Mouse (Mus musculus): ENCODE measurements around the gene Fut2.
"Not testable (repeated sequence)": the region's sequence is repeated elsewhere in the genome, so short reads cannot be mapped to it uniquely, and the experiment has no call there.

Gene Fut2

DNA sequence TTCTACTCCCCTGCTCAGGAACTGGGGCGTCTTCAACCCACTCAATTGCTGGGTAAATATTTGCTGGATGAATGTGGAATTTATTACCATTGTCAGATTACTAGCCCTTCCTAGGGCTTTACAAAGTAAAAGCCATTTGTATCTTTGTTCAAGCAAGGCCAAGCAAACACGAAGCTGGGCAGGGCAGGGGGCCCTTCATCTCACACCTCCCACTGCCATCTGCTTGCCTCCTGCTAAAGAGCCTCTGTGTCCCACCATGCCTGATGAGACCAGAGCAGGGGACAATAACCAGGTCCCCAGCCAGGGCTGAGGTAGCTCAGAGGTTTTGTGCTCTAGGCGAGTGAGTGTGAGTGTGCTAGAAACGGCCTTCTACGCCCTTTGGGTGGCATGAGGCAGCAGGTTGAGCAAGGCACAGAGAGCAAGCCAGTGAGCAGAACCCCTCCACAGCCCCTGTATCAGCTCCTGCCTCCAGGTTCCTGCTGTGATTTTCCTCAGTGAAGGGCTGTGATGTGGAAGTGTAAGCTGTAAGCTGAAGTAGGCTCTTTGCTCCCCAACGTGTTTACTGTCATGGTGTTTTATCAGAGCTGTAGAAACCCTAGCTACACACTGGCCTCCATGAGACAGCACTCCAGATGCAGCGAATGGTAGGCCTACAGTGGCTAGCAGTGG is 11.6 kb upstream of the Fut2 start:
- in situ Hi-C loops (cut with MboI, MseI): no loop called here

DNA sequence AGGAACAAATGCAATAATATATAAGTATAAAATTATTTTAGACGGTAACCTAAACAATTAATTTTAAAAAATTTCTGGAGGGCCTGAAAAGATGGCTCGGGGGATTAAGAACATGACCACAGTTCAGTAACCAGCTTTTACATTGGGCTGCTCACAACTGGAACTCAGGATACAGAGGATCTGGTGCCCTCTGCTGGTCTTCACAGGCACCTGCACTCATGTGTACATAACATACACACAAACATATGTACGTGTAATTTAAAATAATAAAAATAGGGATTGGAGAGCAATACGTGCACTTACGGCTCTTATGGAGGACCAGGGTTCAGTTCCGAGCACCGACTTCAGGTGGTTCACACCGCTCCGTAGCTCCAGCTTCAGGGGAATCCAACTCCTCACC is 2.7 kb upstream of the Fut2 start:
- in situ Hi-C loops (cut with MboI, MseI): no loop called here

- in situ Hi-C loops (cut with MboI, MseI): no loop called here
Measured at GRCm38 (mm10) chr7:45667761-45668160, 1.6 kb upstream of the Fut2 start.

- in situ Hi-C loops (cut with MboI, MseI): no loop called here
Measured at GRCm38 (mm10) chr7:45665303-45666138, 673 bp downstream of the Fut2 start.

DNA sequence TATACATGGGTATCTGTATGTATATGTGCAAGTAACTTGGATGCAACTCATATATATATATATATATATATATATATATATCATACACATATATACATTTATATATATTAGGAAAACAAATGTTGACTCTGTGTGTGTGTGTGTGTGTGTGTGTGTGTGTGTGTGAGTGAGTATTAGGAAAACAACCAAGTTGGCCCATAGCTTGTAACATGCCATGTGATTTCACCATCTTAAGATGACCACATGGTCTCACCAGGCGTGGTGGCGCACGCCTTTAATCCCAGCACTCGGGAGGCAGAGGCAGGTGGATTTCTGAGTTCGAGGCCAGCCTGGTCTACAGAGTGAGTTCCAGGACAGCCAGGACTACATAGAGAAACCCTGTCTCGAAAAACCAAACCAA is 4.5 kb downstream of the Fut2 start:
- in situ Hi-C loops (cut with MboI, MseI): not testable (repeated sequence)

GRCm38 (mm10) chr7:45660746-45661478 is 5.3 kb downstream of the Fut2 start:
- in situ Hi-C loops (cut with MboI, MseI): no loop called here

DNA sequence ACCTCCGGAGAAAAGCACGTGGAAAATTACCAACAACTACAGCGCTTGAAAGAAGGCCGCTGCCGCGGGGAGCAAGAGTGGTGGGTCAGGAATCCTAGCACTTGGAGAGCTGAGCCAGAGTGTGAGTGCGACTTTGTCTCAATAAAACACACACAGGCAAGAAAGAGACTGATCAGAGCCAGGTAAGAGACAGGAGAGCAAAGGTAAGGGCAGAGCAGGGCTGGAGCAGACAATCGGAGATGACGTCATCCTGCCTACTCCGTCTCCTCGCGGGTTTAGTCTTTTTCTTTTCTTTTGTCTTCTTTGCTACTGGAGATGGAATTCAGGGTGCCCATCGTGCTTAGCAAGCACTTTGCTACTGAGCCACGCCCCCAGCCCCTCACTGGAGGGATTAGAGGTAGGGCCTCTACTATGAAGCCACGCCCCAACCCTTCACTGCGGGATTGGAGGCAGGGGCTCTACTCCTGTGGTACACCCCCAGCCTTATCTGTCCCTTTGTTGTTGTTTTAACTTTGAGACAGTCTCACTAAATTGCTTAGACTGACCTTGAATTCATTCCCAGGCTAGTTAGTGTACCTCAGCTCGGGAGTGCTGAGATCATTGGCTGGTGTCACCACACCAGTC is 11.7 kb downstream of the Fut2 start:
- in situ Hi-C loops (cut with MboI, MseI): no loop called here

GRCm38 (mm10) chr7:45650484-45650883 is 15.7 kb downstream of the Fut2 start:
- in situ Hi-C loops (cut with MboI, MseI): not testable (repeated sequence)

GRCm38 (mm10) chr7:45649351-45649750 is 16.8 kb downstream of the Fut2 start:
- in situ Hi-C loops (cut with MboI, MseI): loop anchor here in 1 of 2 experiments (25.0 kb wide), 1 partner anchor 988 kb away; the partner anchor contains the start of gene Sergef

DNA sequence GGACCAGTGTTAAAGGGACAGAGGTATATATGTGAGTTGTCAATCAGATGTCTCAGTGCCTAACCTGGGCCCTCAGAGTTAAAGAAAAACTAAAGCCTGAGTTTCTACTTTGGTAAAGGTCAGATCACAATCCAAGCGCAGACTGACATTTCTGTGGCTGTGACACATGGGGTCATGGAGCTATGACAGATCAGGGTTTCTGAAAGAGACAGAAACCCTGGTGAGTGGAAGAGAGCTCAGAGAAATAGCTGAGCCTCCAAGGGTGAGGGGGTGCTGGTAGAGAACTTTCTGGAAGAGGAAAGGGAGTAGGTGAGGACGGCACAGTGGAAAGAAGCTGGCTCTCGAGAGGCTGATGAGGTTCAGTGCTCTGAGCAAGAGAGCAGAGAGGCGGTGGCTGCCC is 19.5 kb downstream of the Fut2 start:
- in situ Hi-C loops (cut with MboI, MseI): loop anchor here in 1 of 2 experiments (25.0 kb wide), 1 partner anchor 991 kb away; the partner anchor contains the start of gene Sergef

DNA sequence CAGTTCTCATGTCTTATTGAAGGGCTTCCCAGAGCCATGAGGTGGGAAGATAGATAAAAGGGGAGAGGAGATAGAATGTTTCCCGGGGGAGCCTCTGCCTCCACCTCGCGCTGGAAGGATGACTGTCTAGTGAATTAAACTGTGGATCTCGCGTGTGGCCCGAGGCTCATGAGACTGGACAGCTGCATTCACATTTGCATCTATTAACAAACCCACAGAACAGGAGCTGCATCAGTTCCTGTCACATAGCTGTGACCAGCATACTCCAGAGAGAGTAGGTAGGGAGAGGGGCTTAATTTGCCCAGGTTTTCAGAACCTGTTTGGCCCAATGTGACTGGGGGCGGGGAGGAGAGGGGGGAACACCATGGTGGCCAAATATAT is 20.6 kb downstream of the Fut2 start:
- in situ Hi-C loops (cut with MboI, MseI): loop anchor here in 1 of 2 experiments (25.0 kb wide), 1 partner anchor 992 kb away; the partner anchor contains the start of gene Sergef

GRCm38 (mm10) chr7:45644872-45645590 is 21.2 kb downstream of the Fut2 start:
- in situ Hi-C loops (cut with MboI, MseI): loop anchor here in 1 of 2 experiments (25.0 kb wide), 1 partner anchor 992 kb away; the partner anchor contains the start of gene Sergef

GRCm38 (mm10) chr7:45644183-45644582 is 22.0 kb downstream of the Fut2 start:
- in situ Hi-C loops (cut with MboI, MseI): loop anchor here in 1 of 2 experiments (25.0 kb wide), 1 partner anchor 993 kb away; the partner anchor contains the start of gene Sergef

DNA sequence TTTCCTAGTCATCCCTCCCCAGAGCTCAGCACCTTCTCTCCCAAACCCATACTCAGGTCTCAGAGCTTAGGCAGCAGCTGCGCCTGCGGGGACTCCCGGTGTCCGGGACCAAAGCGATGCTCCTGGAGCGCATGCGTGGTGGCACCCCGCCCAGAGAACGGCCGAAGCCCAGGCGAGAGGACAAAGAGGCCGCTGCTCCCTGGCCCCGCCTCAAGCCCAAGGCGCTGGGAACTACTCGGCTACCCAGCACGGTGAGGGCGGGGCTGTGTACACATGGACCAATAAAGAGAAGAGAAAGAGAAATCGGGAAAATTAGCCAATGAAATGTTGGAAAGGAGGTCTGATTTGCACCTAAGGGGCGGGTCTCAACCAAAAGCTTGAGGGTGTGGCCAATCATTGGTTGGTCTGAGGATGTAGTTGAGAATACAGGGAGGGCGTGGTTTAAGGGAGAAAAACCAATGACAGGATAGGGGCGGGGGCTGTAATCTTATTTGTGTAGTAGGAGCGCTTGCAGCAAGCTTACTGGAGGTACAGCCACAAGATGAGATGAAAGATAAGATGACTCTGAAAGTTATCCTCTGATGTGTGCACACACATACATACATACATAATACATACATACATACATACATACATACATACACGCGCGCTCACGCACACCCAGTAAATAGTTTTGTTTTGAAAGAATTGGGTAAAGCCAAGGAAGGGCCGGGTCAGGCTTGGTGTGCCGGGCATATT is 22.6 kb downstream of the Fut2 start:
- in situ Hi-C loops (cut with MboI, MseI): loop anchor here in 1 of 2 experiments (25.0 kb wide), 1 partner anchor 994 kb away; the partner anchor contains the start of gene Sergef

DNA sequence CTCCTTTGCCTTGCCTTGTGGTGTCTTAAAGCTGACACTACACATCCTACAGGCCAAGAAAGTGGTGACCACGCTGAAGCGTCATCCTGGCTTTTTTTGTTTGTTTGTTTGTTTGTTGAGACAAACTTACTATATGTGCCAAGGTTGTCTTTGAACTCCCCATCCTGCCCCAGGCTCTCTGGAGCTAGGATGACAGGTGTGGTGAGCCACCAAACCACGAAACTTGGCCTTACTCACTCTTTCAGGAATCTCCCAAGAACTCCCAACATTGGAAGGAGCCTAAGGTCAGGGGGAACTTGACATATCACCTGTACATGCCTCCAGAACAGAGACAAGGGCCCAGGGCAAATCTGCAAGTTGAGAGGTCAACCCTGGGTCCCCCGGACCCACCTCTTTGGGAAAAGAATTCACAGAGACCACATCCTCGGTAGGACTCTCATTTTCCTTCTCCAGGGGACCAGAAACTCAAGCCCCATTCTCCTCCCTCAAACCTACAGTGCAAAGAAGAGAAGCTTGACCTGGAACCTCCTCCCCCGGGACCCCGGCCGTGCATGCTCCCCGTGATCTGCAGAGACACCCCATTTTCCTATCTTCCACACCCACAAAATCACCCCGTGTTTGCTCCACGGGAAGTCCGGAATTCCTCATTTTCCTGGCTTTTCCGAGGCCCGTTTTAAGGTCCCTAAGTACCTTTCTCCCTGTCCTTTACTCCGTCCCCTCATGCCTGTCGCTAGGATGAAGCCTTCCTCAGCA is 23.5 kb downstream of the Fut2 start:
- in situ Hi-C loops (cut with MboI, MseI): loop anchor here in 1 of 2 experiments (25.0 kb wide), 1 partner anchor 995 kb away; the partner anchor contains the start of gene Sergef

GRCm38 (mm10) chr7:45642083-45642482 is 24.1 kb downstream of the Fut2 start:
- in situ Hi-C loops (cut with MboI, MseI): loop anchor here in 1 of 2 experiments (25.0 kb wide), 1 partner anchor 995 kb away; the partner anchor contains the start of gene Sergef

GRCm38 (mm10) chr7:45641391-45642040 is 24.7 kb downstream of the Fut2 start:
- in situ Hi-C loops (cut with MboI, MseI): loop anchor here in 1 of 2 experiments (25.0 kb wide), 1 partner anchor 996 kb away; the partner anchor contains the start of gene Sergef
